Mouse (Mus musculus) thymus, postnatal 25 days (tissue): ENCODE measurements around the gene Man1c1.

ENCODE experiments used
- DNase-seq: peaks from one replicate; pipeline ENCODE4 v3.0.0; 2022

The Man1c1 gene

GRCm38 (mm10) chr4:134572449-134573300, 131.4 kb downstream of the Man1c1 start:
- DNase-seq, result no peak

- no peak for DNase-seq
These were observed 133.2 kb downstream of the Man1c1 start for GRCm38 (mm10) chr4:134570704-134571451.

GRCm38 (mm10) chr4:134569831-134570230, 134.3 kb downstream of the Man1c1 start:
- no peak for DNase-seq

- DNase-seq, result no peak
These were observed 134.9 kb downstream of the Man1c1 start for GRCm38 (mm10) chr4:134569205-134569604.

- DNase-seq, result no peak
These were observed 136.5 kb downstream of the Man1c1 start for GRCm38 (mm10) chr4:134567377-134568226.

GRCm38 (mm10) chr4:134564093-134564492, 140.0 kb downstream of the Man1c1 start:
- DNase-seq, result no peak

GRCm38 (mm10) chr4:134563624-134564023, 140.5 kb downstream of the Man1c1 start:
- no peak for DNase-seq

- no peak for DNase-seq
These were observed 142.1 kb downstream of the Man1c1 start for GRCm38 (mm10) chr4:134562014-134562413.

GRCm38 (mm10) chr4:134560699-134561098, 143.4 kb downstream of the Man1c1 start:
- no peak for DNase-seq

- no peak for DNase-seq
These were observed 144.9 kb downstream of the Man1c1 start for GRCm38 (mm10) chr4:134559154-134559553.

- DNase-seq, result peak; percentile 55
These were observed 145.4 kb downstream of the Man1c1 start for GRCm38 (mm10) chr4:134558570-134559113.

GRCm38 (mm10) chr4:134557626-134558249, 146.4 kb downstream of the Man1c1 start:
- DNase-seq, result no peak

GRCm38 (mm10) chr4:134555956-134556580, 148.0 kb downstream of the Man1c1 start:
- DNase-seq, result no peak

GRCm38 (mm10) chr4:134553631-134554030, 150.5 kb downstream of the Man1c1 start:
- DNase-seq, result no peak

GRCm38 (mm10) chr4:134551494-134552316, 152.4 kb downstream of the Man1c1 start, which contains the start of gene Selenon:
TSS of gene Selenon (minus strand) at chr4:134552166.
- no peak for DNase-seq

GRCm38 (mm10) chr4:134549899-134550298, 154.2 kb downstream of the Man1c1 start:
- no peak for DNase-seq

- DNase-seq, result no peak
These were observed 155.7 kb downstream of the Man1c1 start for GRCm38 (mm10) chr4:134548169-134548938.

- DNase-seq, result no peak
These were observed 157.0 kb downstream of the Man1c1 start for GRCm38 (mm10) chr4:134546814-134547705.

GRCm38 (mm10) chr4:134543261-134543660, 160.8 kb downstream of the Man1c1 start:
- peak; percentile 93 for DNase-seq
